Mouse (Mus musculus) liver, embryonic 14.5 days (tissue): Measurements from ENCODE around the gene Raly. TPM values are rescaled to one million over a fixed set of nuclear protein-coding genes. Genes with fewer than 3 reads are reported as not detected.
A peak's percentile ranks its signal among the peaks of the same experiment; 100 is the strongest.

Experiments used
- ATAC-seq: fragments of 200-750 bp; cut with Nextera tagmentation; 2 replicates; pipeline ENCODE4 v1.8.0; 2017; ENCODE audit warnings: moderate number of reproducible peaks, mild to moderate bottlenecking, moderate library complexity; ENCODE audit not compliant: insufficient read depth
- DNase-seq, 3 experiments: peaks; one replicate each; pipeline ENCODE4 v3.0.0-alpha.2; 2012 to 2013; ENCODE audit warnings: low read depth in 3 of 3, low spot score in 3 of 3
- H3K27ac ChIP-seq: fragments of 300-500 bp; sonication (generic); 2 replicates; pipeline ENCODE4 v1.5.1; 2014; ENCODE audit warnings: moderate library complexity, mild to moderate bottlenecking, control low read depth, inconsistent platforms
- H3K27me3 ChIP-seq: fragments of 300-500 bp; sonication (generic); 2 replicates; pipeline ENCODE4 v1.6.1; 2014; ENCODE audit warnings: mild to moderate bottlenecking, low read length, moderate library complexity; ENCODE audit not compliant: control insufficient read depth, insufficient read depth
- H3K36me3 ChIP-seq: fragments of 300-500 bp; sonication (generic); replicated peaks from 2 replicates; pipeline ENCODE4 v1.6.1; 2014; ENCODE audit warnings: low read depth; ENCODE audit not compliant: control insufficient read depth, insufficient read depth
- H3K4me1 ChIP-seq, 2 experiments: fragments of 200-500 bp in 1 of 2; fragments of 300-500 bp in 1 of 2; sonication (generic) in 1 of 2; replicated peaks; 2 replicates each; pipeline ENCODE4 v1.6.1; 2012 to 2014; ENCODE audit warnings: antibody characterized with exemption in 1 of 2, inconsistent platforms in 1 of 2, low read length in 1 of 2; ENCODE audit not compliant: control insufficient read depth in 2 of 2, insufficient read depth in 2 of 2
- H3K4me2 ChIP-seq: fragments of 300-500 bp; sonication (generic); 2 replicates; pipeline ENCODE4 v1.6.1; 2014; ENCODE audit warnings: low read depth, mild to moderate bottlenecking, control low read depth, moderate library complexity
- H3K4me3 ChIP-seq, 2 experiments: fragments of 200-500 bp in 1 of 2; fragments of 300-500 bp in 1 of 2; sonication (generic) in 1 of 2; 2 replicates each; pipeline ENCODE4 v1.5.1; 2012 to 2014; ENCODE audit warnings: low read depth in 2 of 2, low read length in 2 of 2, mild to moderate bottlenecking in 2 of 2, control low read depth in 1 of 2, inconsistent platforms in 1 of 2, moderate library complexity in 1 of 2; ENCODE audit not compliant: insufficient read depth in 1 of 2
- H3K9ac ChIP-seq: fragments of 300-500 bp; sonication (generic); replicated peaks from 2 replicates; pipeline ENCODE4 v1.6.1; 2014; ENCODE audit warnings: mild to moderate bottlenecking, control low read depth, moderate library complexity
- H3K9me3 ChIP-seq: fragments of 300-500 bp; sonication (generic); 2 replicates; pipeline ENCODE4 v1.6.1; 2016; ENCODE audit warnings: low read length, mixed read lengths; ENCODE audit not compliant: control insufficient read depth
- CTCF ChIP-seq: IDR thresholded peaks from 2 replicates; pipeline ENCODE4 v1.5.1; 2016; ENCODE audit warnings: antibody characterized with exemption, low read depth, control low read depth
- EP300 ChIP-seq: IDR thresholded peaks from 2 replicates; pipeline ENCODE4 v1.6.1; 2016; ENCODE audit warnings: antibody characterized with exemption, low read depth
- WGBS: fragments of 180-500 bp; shearing (Covaris S2); extraction: QIAGEN DNeasy Blood & Tissue Kit; methylation state at CpG from one replicate; pipeline ENCODE4 v1.1.7; 2014; ENCODE audit not compliant: insufficient replicate concordance; 5-methylcytosine and 5-hydroxymethylcytosine counted together
- polyA plus RNA-seq, 2 experiments: library from polyadenylated mRNA; depleted of rRNA in 1 of 2; stranded (reverse) in 1 of 2; unstranded in 1 of 2; fragments of >200 nt; fragmentation: Nextera tagmentation in 1 of 2; extraction: Ambion mirVana in 1 of 2; gene quantifications; 2 replicates each; pipeline versions ENCODE4 v1.2.1 to v1.2.3; 2012 to 2014

Raly gene
- polyA plus RNA-seq, 2 experiments, result 35.9 to 237 TPM

GRCm38 (mm10) chr2:154749046-154750036 is 41.6 kb upstream of the Raly start:
- Histone ChIP-seq H3K9me3 (peaks cover 2% of the 10 kb centered on the region; the same call in 1 of the 2 replicates), H3K9ac (no peak overlapping the region), H3K4me1 (peaks cover 0 to 5% of the 10 kb centered on the region in 2 experiments; a peak in 1 of 4 replicates), H3K36me3 (no peaks in the 10 kb centered on the region), H3K4me2 (no peak overlapping the region), H3K27ac (no peak overlapping the region), H3K27me3 (no peaks in the 10 kb centered on the region), H3K4me3 (no peak overlapping the region)
- TF ChIP-seq EP300, result no peak
- DNase-seq (no peak), ATAC-seq (no peak)
- WGBS, result 69% methylated on average over 23 of the region's 23 CpGs

GRCm38 (mm10) chr2:154751924-154752323 is 39.0 kb upstream of the Raly start:
- H3K4me1 ChIP-seq, result peaks cover 0 to 8% of the 10 kb centered on the region in 2 experiments; a peak in 1 of 4 replicates
- 56% methylated on average over 8 of the region's 8 CpGs for WGBS
- H3K9ac ChIP-seq, result no peak overlapping the region
- no peak overlapping the region for H3K27ac ChIP-seq
- H3K27me3 ChIP-seq, result no peaks in the 10 kb centered on the region
- no peak overlapping the region for H3K4me3 ChIP-seq
- no peak for ATAC-seq
- H3K36me3 ChIP-seq, result no peaks in the 10 kb centered on the region
- TF ChIP-seq EP300 (no peak), CTCF (no peak)
- H3K4me2 ChIP-seq, result no peak overlapping the region
- peaks cover 2% of the 10 kb centered on the region; the same call in 1 of the 2 replicates for H3K9me3 ChIP-seq
- no peak for DNase-seq

GRCm38 (mm10) chr2:154754068-154754560 is 36.8 kb upstream of the Raly start:
- Histone ChIP-seq H3K4me2 (no peak overlapping the region), H3K9ac (no peak overlapping the region), H3K36me3 (no peaks in the 10 kb centered on the region), H3K9me3 (no peaks in the 10 kb centered on the region), H3K27me3 (no peaks in the 10 kb centered on the region), H3K4me3 (no peak overlapping the region), H3K27ac (no peak overlapping the region), H3K4me1 (peaks cover 0 to 8% of the 10 kb centered on the region in 2 experiments; a peak in 1 of 4 replicates)
- TF ChIP-seq EP300 (no peak), CTCF (no peak)
- WGBS, result 60% methylated on average over 2 of the region's 2 CpGs
- ATAC-seq (no peak), DNase-seq (no peak)

- Histone ChIP-seq H3K9me3 (no peaks in the 10 kb centered on the region), H3K9ac (no peak overlapping the region), H3K4me3 (no peak overlapping the region), H3K36me3 (no peaks in the 10 kb centered on the region), H3K4me2 (no peak overlapping the region), H3K4me1 (peaks cover 0 to 8% of the 10 kb centered on the region in 2 experiments; a peak in 1 of 4 replicates), H3K27ac (no peak overlapping the region), H3K27me3 (no peaks in the 10 kb centered on the region)
- ATAC-seq, result no peak
- no peak for DNase-seq
- 47% methylated on average over 6 of the region's 6 CpGs for WGBS
- TF ChIP-seq CTCF, result peak; percentile 68
- no peak for TF ChIP-seq EP300
Observed at GRCm38 (mm10) chr2:154755791-154756190, 35.1 kb upstream of the Raly start.

GRCm38 (mm10) chr2:154757691-154758090 is 33.2 kb upstream of the Raly start:
- Histone ChIP-seq H3K4me3 (no peak overlapping the region), H3K36me3 (no peaks in the 10 kb centered on the region), H3K4me1 (peaks cover 1 to 14% of the 10 kb centered on the region in 2 experiments), H3K9me3 (no peaks in the 10 kb centered on the region), H3K4me2 (no peak overlapping the region), H3K9ac (no peak overlapping the region), H3K27me3 (no peaks in the 10 kb centered on the region), H3K27ac (no peak overlapping the region)
- TF ChIP-seq EP300 (no peak), CTCF (no peak)
- 73% methylated on average over 5 of the region's 5 CpGs for WGBS
- no peak for DNase-seq
- no peak for ATAC-seq
